Mouse (Mus musculus) kidney, adult 10 weeks (tissue): ENCODE data around the gene Riox1. TPM values are rescaled to one million over a fixed set of nuclear protein-coding genes. Genes with fewer than 3 reads are reported as not detected.

ENCODE experiments used
- polyA plus RNA-seq: library from polyadenylated mRNA; stranded (reverse); fragments of 350-450 nt; fragmentation: Illumina TruSeq; extraction: RNeasy Lipid Tissue Mini Kit (QIAGEN cat#74804); gene quantifications from one replicate; pipeline ENCODE4 v1.2.3, GENCODE M21; 2014; ENCODE audit warnings: low read depth, low replicate concordance

Riox1 gene
- 1.5 TPM for polyA plus RNA-seq

DNA sequence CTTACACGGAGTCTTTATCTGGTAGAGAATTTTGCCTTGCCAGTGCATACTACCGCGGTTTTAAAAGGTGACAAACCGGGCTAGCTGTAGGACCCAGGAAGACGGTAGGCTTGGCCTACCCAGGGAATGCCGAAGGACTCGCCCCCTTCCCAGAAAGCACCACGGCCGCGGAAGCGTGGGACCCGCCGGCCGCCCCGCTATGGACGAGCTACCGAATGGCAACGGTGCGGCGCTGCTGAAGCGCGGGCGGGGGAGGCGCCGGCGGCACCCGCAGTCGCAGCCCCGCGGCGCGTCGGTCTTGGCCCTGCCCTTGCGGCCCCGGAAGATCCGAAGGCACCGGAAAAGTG, at the start of gene Riox1:
Gene Riox1, plus strand, starts transcription at position 116 of the 347 bp plus-strand sequence.

DNA sequence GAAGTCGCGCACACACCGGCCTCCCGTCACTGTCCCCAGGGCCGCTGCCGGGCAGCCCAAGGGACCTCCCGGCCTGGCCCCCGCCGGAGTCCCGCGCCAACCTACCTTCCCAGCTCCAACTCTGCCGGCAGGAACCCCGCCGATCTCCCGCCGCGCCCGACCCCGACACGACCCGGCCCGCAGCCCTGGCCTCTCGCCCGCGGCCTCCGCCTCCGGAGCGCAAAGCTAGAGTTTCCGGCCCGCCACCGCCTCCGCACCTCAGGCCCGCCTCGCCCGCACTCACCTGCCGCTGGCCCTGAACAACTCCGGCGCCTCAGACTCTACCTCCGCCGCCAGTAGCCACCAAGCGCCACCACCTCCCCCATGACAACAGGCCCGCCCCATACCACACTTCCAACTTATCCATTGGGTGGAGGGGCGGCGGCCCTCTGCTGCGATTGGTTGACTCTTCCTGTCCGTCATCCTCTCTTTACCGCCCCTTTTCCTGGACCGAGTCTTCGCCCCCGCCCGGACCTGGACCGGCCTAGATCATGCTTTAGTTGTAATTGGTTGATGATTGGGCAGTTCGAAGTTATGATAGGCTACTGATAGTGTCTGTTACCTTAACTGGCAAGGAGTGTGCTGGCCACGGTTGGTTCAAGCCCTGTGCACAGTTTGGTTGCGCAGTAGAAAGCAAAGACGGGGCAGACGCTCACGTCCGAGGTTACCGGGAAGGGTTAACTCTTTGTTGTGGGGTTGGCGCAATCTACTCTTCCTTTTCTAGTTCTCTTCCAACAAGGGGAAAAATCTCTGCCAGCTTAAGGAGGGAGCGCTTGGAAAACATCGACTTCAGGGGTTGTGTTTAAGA, 28.6 kb upstream of the Riox1 start, which contains the start of gene Numb:
Gene Numb, minus strand, starts transcription at position 400 of the 847 bp plus-strand sequence.

DNA sequence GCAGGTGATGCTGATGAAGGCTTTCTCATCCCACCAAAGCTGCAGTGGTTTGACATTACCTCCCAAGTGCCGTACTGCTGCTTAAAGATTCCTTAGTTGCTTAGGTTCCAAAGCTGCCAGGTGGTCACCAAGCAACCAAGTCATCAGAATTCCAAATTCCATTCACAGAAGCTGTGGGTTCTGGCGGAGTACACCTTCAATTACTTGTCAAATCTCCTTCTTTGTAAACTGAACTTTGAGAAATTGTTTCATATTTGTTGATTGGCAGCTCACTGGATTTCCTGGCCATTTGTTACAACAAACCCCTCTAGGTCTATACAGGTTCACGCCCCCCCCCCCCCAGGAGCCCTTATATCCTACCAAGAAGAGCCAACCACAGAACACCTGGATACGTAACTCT, 34.3 kb downstream of the Riox1 start, which contains the start of gene Heatr4:
Gene Heatr4, minus strand, starts transcription at position 101 of the 400 bp plus-strand sequence.

DNA sequence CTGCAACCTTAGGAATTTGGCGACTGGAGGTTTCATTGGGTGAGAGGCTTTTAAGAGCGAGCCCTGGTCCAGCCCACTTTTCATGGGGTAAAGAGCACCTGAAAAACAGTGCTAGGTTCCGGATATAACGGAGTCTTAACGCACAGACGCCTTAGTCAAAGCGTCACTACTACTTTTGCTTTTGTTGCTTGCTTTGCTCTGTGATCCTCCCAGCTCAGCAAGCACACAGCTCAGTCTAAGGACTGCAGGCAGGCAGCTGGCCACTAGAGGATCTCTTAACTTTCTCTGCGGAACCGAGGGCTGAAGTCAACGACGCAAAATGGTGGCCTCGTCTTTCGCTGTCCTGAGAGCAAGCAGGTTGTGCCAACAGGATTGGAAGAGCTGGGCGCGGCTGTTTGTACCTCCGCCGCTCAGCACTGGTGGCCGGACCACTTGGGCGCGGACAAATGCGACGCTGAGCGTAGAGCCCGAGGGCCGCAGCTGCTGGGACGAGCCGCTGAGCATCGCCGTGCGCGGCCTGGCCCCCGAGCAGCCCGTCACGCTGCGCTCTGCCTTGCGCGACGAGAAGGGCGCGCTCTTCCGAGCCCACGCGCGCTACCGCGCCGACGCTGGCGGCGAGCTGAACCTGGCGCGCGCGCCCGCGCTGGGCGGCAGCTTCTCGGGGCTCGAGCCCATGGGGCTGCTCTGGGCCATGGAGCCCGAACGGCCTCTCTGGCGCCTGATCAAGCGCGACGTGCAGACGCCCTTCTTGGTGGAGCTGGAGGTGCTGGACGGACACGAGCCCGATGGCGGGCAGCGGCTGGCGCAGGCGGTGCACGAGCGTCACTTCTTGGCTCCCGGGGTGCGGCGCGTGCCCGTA, 37.4 kb downstream of the Riox1 start, which contains the start of gene Acot2:
Gene Acot2, plus strand, starts transcription at position 279 of the 859 bp plus-strand sequence.

Other genes starting within 250 kb of the Riox1 start
- gene Papln, start 187.0 kb upstream of the Riox1 start, polyA plus RNA-seq: 0.12 TPM
- 32.0 TPM for gene Numb, start 28.7 kb upstream of the Riox1 start, polyA plus RNA-seq
- not detected for gene Heatr4, start 34.2 kb downstream of the Riox1 start, polyA plus RNA-seq
- gene Acot2, start 37.3 kb downstream of the Riox1 start, polyA plus RNA-seq: 10.3 TPM
- 174 TPM for gene Acot1, start 58.9 kb downstream of the Riox1 start, polyA plus RNA-seq
- gene Acot4, start 87.8 kb downstream of the Riox1 start, polyA plus RNA-seq: 81.8 TPM
- not detected for gene Gm49366, start 88.3 kb downstream of the Riox1 start, polyA plus RNA-seq
- 35.3 TPM for gene Acot3, start 101.5 kb downstream of the Riox1 start, polyA plus RNA-seq
- gene Acot5, start 118.7 kb downstream of the Riox1 start, polyA plus RNA-seq: not detected
- gene Acot6, start 150.0 kb downstream of the Riox1 start, polyA plus RNA-seq: 21.5 TPM
- 10.8 TPM for gene Dnal1, start 163.8 kb downstream of the Riox1 start, polyA plus RNA-seq
- not detected for gene Pnma1, start 197.9 kb downstream of the Riox1 start, polyA plus RNA-seq